Mouse (Mus musculus): ENCODE data around the gene Tpi1. TPM values are rescaled to one million over a fixed set of nuclear protein-coding genes. Genes with fewer than 3 reads are reported as not detected.
A peak's percentile ranks its signal among the peaks of the same experiment; 100 is the strongest.
"Not testable (repeated sequence)": the region's sequence is repeated elsewhere in the genome, so short reads cannot be mapped to it uniquely, and the experiment has no call there.

The Tpi1 gene
- polyA plus RNA-seq, 1 experiment from 2014 or later = 385 TPM

DNA sequence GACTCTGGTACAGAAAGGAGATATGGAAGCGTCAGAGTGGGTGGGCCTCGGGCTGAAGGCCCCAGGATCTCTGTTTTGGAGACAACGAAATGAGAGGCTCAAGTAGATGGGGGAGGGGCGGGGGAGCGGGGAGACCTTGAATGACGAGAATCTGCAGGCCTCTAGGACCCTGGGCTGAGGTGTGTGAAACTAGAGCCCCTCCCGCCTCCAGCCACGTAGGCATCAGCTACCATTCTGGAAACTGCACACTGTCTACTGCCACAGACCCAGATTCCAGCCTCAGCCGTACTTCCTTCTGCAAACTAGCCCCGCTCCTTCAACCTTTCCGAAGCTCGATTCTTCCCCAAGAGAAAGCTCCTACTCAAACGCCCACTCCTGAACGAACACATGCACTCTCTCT lies 42.2 kb upstream of the Tpi1 start:
- Histone ChIP-seq H3K9ac (peak overlapping the region; percentile 96), H3K4me1 (replicated peaks) (peaks cover 50% of the 10 kb centered on the region), H3K4me3 (peak overlapping the region; percentile 73), H3K9me3 (no peaks in the 10 kb centered on the region), H3K27ac (replicated peaks) (peak overlapping the region; percentile 99), H3K27me3 (peaks cover 8% of the 10 kb centered on the region; the same call in 1 of the 2 replicates), H3K36me3 (peaks cover 42% of the 10 kb centered on the region), H3K4me2 (peak overlapping the region; percentile 78)
- 10% methylated on average over 14 of the region's 14 CpGs for WGBS
- peak; percentile 73 for ATAC-seq (ENCODE audit: low read depth)

DNA sequence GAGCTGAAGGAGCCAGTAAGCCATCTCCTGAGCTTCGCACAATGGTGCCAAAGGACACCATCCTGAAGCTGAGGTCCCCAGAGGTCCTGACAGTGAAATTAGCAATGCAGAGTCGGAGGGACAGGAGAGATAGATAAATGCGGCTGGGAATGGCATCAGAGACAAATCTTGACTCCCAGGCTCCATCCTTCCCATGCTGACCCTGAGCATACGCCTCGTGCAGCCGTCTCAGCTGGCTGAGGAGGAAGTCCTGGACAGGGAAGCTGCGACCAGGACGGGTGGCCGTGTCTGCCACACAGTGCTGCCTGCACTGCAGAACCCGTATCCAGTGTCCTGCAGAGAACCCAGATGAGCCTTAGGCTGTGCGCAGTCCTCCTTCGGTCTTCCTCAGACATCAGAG lies 40.6 kb upstream of the Tpi1 start:
- WGBS = 82% methylated on average over 12 of the region's 12 CpGs
- peaks cover 8% of the 10 kb centered on the region; the same call in 1 of the 2 replicates for H3K27me3 ChIP-seq
- no peak overlapping the region for H3K4me2 ChIP-seq
- H3K36me3 ChIP-seq = peaks cover 44% of the 10 kb centered on the region
- H3K4me1 ChIP-seq (replicated peaks) = peaks cover 33% of the 10 kb centered on the region
- no peak for ATAC-seq (ENCODE audit: low read depth)
- no peaks in the 10 kb centered on the region for H3K9me3 ChIP-seq
- H3K9ac ChIP-seq = no peak overlapping the region
- H3K27ac ChIP-seq (replicated peaks) = no peak overlapping the region
- H3K4me3 ChIP-seq = no peak overlapping the region

DNA sequence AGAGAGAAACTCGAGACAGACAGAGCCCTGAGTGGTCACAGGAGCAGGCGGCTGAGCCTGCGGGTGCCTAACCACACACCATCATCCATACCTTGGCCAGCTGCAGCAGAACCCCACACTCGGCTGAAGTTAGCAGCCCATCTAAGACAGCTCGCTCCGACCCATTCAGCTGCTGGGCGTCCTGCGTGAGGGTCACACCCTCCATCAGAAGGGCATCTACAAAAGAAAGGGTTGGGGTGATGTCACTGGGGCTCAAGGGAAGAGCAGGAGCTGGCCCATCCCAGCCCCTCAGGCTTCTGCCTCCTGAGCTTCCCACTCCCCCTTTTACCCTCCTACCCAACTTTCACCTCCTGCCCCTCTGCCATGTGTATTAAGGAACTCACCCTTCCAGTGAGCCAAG lies 36.4 kb upstream of the Tpi1 start:
- no peak overlapping the region for H3K27ac ChIP-seq (replicated peaks)
- H3K36me3 ChIP-seq = peaks cover 41% of the 10 kb centered on the region
- WGBS = 43% methylated on average over 8 of the region's 8 CpGs
- no peaks in the 10 kb centered on the region for H3K27me3 ChIP-seq
- H3K9me3 ChIP-seq = no peaks in the 10 kb centered on the region
- no peak overlapping the region for H3K4me2 ChIP-seq
- no peak overlapping the region for H3K9ac ChIP-seq
- no peak for ATAC-seq (ENCODE audit: low read depth)
- peaks cover 8% of the 10 kb centered on the region for H3K4me1 ChIP-seq (replicated peaks)
- H3K4me3 ChIP-seq = no peak overlapping the region

DNA sequence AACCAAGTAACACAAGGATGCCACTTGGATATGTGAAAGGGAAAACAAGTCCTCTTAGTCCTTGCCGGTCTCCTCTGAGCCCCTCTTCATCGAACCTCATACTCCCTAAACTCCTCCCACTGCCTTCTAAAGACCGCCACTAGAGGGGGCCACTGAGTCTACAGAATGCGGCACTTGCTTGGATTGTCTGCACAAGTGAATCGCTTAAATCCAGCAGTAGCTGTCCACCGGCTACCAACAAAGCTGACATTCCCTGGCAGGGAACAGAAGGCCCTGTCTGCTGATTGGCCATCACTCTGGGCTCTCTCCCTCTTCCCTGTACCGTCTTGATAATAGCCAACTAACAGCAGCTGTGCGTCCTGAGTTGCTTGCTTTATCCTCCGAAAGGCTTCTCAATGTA lies 33.2 kb upstream of the Tpi1 start:
- WGBS = 7% methylated on average over 9 of the region's 9 CpGs

DNA sequence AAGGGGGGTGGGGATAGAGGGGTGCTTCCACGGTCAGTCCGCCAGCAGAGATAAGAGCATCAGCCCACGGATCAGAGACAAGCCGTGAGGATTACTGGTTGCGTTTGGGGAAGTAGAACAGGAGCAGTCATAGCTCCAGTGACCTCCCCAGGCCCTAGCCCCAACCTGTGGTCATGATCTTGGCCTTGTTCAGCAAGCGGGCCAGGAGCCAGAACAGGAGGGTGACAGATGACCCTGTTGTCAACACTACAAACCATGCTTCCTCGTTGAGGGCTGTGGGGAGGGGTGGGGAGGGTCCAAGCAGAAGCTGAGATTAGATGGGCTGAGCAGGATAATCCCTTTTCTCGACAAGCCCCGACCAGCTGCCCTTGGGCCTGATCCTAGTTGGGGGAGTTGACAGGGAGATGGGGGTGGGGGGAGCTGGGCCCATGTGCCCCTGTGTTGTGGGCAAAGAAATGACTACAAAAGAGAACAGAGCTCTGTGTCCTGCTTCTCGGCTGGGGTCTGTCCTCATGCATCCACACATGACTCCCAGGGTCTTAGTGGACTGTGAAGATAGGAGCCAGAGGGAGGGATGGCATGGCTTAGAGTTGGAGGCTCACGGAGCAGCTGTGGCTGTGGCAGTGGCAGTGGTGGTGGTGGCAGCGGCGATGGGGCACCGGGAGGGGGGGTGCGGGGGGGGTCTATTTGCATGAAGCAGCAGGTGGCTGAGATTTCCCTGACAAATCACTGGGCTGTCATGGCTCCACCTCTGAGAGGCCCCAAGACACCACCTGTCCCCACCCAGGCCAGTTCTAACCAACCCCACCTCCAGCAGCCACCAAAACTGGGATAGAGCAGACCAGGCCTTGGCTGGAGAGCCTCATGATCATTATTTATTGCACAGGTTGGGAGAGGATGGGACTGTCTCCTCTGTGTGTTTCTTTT lies 26.4 kb upstream of the Tpi1 start, which contains the start of gene Gnb3:
Gene Gnb3 (minus strand): TSS at position 35 of the 927 bp plus-strand sequence.
- Histone ChIP-seq H3K9ac (peak within 1 kb of the TSS; percentile 49), H3K36me3 (peaks cover 22% of the 10 kb centered on the region)

More for the DNA sequence above, 33.2 kb upstream of the Tpi1 start:
- Histone ChIP-seq H3K4me2 (peak overlapping the region; percentile 15; the same call in 1 of the 2 replicates), H3K9me3 (no peaks in the 10 kb centered on the region), H3K4me1 (replicated peaks) (0 out of 2 replicates have a peak, but pooled peaks cover 3% of the 10 kb centered on the region), H3K36me3 (peaks cover 34% of the 10 kb centered on the region; the same call in 1 of the 2 replicates), H3K4me3 (no peak overlapping the region), H3K27me3 (no peaks in the 10 kb centered on the region), H3K9ac (peak overlapping the region; percentile 27; the same call in 1 of the 2 replicates), H3K27ac (replicated peaks) (peak overlapping the region; percentile 67)
- ATAC-seq (ENCODE audit: low read depth) = peak; percentile 87

DNA sequence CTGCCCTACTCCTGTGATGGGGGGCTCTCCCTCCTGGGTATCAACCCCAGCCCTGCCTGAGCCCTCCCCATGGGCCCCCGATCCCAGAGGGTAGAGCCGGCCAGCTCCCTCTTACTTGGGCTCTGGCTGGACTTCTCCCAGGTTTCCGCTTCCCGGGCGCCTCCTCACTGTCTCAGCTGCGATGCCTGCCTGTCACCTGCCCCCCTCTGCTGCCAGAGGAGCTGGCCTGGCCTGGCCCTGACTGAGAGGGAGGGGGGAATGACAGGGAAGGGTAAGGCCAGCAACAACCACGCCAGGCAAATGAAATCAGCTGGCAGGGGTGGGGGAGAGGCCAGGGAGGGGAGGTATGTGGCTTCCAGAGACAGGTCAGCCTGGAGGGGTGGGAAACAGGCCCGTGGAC lies 25.7 kb upstream of the Tpi1 start:
- no peak overlapping the region for H3K4me2 ChIP-seq
- H3K9ac ChIP-seq = peak overlapping the region; percentile 49
- H3K27ac ChIP-seq (replicated peaks) = no peak overlapping the region
- peaks cover 23% of the 10 kb centered on the region for H3K4me1 ChIP-seq (replicated peaks)
- H3K27me3 ChIP-seq = no peaks in the 10 kb centered on the region
- no peaks in the 10 kb centered on the region for H3K9me3 ChIP-seq
- H3K36me3 ChIP-seq = peaks cover 15% of the 10 kb centered on the region
- ATAC-seq (ENCODE audit: low read depth) = no peak; the same call in 1 of the 2 replicates
- H3K4me3 ChIP-seq = no peak overlapping the region
- WGBS = 14% methylated on average over 8 of the region's 8 CpGs

More for the DNA sequence above, 26.4 kb upstream of the Tpi1 start, which contains the start of gene Gnb3:
- Histone ChIP-seq H3K9me3 (no peaks in the 10 kb centered on the region), H3K4me2 (no peak within 1 kb of the TSS), H3K27me3 (no peaks in the 10 kb centered on the region), H3K4me3 (no peak within 1 kb of the TSS), H3K4me1 (replicated peaks) (peaks cover 19% of the 10 kb centered on the region), H3K27ac (replicated peaks) (no peak within 1 kb of the TSS)
- ATAC-seq (ENCODE audit: low read depth) = no peak
- WGBS = 39% methylated on average over 15 of the region's 15 CpGs

DNA sequence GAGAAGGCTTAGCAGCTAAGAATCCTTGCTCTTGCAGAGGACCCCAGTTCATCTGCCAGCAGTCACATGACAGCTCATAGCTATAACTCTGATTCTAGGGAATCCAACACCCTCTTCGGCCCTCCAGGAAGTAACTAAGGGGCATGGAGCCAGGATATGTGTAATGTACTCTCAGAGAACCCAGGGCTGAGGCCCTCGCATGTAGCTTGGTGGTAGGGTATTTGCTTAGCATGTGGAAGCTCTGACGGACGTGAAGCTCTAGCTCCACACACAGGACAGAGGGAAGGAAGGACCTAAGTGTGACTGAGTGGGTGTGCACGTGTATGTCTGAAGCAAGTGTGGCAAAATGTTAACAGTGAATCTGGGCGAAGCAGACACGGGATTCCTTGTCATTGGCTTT lies 22.3 kb upstream of the Tpi1 start:
- no peaks in the 10 kb centered on the region for H3K9me3 ChIP-seq
- H3K4me1 ChIP-seq (replicated peaks) = peaks cover 23% of the 10 kb centered on the region
- no peak overlapping the region for H3K27ac ChIP-seq (replicated peaks)
- WGBS = 89% methylated on average over 7 of the region's 7 CpGs
- ATAC-seq (ENCODE audit: low read depth) = no peak
- no peaks in the 10 kb centered on the region for H3K27me3 ChIP-seq
- H3K4me3 ChIP-seq = no peak overlapping the region
- H3K4me2 ChIP-seq = no peak overlapping the region
- no peak overlapping the region for H3K9ac ChIP-seq
- peaks cover 20% of the 10 kb centered on the region for H3K36me3 ChIP-seq

DNA sequence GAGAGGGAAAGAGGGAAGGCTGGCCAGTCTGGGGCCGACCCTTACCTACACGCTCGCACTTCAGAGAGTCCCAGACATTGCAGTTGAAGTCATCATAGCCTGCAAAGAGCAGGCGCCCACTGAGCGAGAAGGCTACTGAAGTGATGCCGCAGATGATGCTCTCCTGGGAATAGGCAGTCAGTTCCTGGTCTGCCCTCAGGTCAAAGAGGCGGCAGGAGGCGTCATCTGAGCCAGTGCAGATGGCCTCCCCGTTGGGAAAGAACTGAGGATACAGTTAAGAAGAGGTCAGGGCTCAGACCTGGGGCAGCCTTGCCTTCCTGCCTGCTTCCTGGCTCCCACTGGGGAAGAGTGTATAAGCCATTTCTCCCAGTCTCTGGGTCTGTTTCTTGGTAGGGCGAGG lies 21.4 kb upstream of the Tpi1 start:
- ATAC-seq (ENCODE audit: low read depth) = no peak
- H3K4me2 ChIP-seq = no peak overlapping the region
- H3K9ac ChIP-seq = 0 out of 2 replicates have a peak overlapping the region, but pooled peaks have one; percentile 8
- H3K4me3 ChIP-seq = no peak overlapping the region
- peaks cover 14% of the 10 kb centered on the region; the same call in 1 of the 2 replicates for H3K36me3 ChIP-seq
- peaks cover 29% of the 10 kb centered on the region for H3K4me1 ChIP-seq (replicated peaks)
- no peak overlapping the region for H3K27ac ChIP-seq (replicated peaks)
- 53% methylated on average over 10 of the region's 10 CpGs for whole genome bisulfite sequencing
- no peaks in the 10 kb centered on the region for H3K27me3 ChIP-seq
- no peaks in the 10 kb centered on the region for H3K9me3 ChIP-seq

DNA sequence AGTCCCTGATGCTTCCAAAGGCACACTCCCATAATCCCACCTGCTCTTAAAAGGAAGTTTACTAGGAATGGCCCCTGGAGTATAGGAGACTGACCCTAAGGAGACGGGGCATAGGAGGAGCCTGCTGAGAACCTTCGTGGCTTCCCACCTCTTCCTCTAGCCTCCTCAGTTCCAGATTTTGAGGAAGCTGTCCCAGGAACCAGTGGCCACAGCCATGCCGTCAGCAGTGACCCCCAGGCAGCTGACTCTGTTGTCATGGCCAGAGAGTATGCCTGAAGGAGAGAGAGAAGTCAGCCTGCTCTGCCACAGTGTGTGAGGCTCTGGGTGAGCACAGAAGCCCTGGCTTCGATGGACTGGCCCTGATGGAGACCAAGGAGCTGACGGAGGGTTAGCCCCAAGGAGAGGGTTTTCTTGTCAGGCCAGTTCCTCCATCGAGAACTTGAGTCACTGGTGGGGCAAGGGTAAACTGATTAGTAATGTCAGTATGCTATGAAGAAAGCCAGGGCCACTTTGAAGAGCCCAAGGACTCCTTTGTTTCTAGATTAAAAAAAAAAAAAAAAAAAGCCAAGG lies 20.5 kb upstream of the Tpi1 start:
- 86% methylated on average over 6 of the region's 6 CpGs for WGBS
- Histone ChIP-seq H3K9ac (no peak overlapping the region), H3K9me3 (no peaks in the 10 kb centered on the region), H3K4me3 (no peak overlapping the region), H3K27ac (replicated peaks) (no peak overlapping the region; the same call in 1 of the 2 replicates), H3K4me1 (replicated peaks) (peaks cover 25% of the 10 kb centered on the region), H3K36me3 (peaks cover 14% of the 10 kb centered on the region; the same call in 1 of the 2 replicates), H3K4me2 (no peak overlapping the region), H3K27me3 (no peaks in the 10 kb centered on the region)
- ATAC-seq (ENCODE audit: low read depth) = no peak

DNA sequence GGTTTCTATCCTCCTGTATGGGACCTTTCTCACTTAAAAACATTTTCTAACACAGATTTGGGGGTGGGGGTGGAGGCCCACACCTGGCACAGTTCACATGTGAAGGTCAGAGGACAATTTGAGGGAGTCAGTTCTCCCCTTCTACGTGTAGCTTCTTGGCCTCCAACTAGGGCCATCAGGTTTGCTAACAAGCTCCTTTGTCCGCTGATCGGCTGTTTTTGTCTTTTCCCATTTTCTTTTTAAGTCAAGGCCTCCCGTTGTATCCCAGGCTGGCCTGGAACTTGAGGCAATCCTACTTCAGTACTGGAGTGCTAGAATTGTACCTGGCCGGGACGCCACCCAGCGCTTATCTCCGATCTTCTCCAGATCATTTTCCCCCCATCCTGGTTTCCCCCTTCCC lies 17.6 kb upstream of the Tpi1 start:
- no peak overlapping the region for H3K4me3 ChIP-seq
- no peak overlapping the region for H3K27ac ChIP-seq (replicated peaks)
- peaks cover 34% of the 10 kb centered on the region for H3K4me1 ChIP-seq (replicated peaks)
- no peak for ATAC-seq (ENCODE audit: low read depth)
- H3K9me3 ChIP-seq = no peaks in the 10 kb centered on the region
- H3K36me3 ChIP-seq = peaks cover 14% of the 10 kb centered on the region; the same call in 1 of the 2 replicates
- 96% methylated on average over 8 of the region's 8 CpGs for WGBS
- H3K27me3 ChIP-seq = no peaks in the 10 kb centered on the region
- H3K9ac ChIP-seq = no peak overlapping the region
- H3K4me2 ChIP-seq = no peak overlapping the region

DNA sequence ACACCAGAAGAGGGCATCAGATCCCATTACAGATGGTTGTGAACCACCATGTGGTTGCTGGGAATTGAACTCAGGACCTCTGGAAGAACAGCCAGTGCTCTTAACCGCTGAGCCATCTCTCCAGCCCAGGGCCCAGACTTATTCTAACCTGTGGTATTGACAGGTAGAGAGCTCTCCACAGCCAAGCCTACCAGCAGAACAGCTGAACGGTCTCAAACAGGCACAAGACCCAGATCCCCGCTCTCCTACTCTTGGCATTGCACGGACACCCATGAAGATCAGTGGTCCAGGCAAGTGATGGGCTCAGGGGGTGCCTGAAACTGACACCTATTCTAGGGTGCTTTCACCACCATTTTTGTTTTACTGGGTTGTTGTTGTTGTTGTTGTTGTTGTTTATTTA lies 17.1 kb upstream of the Tpi1 start:
- WGBS = 95% methylated on average over 4 of the region's 4 CpGs
- not testable (repeated sequence) for H3K27me3 ChIP-seq; H3K9ac ChIP-seq; H3K9me3 ChIP-seq; H3K4me3 ChIP-seq; H3K27ac ChIP-seq (replicated peaks); ATAC-seq (ENCODE audit: low read depth)
- Histone ChIP-seq H3K4me1 (replicated peaks) (peaks cover 34% of the 10 kb centered on the region), H3K4me2 (peak overlapping the region; percentile 61; the same call in 1 of the 2 replicates), H3K36me3 (peaks cover 17% of the 10 kb centered on the region)
